In genomic region chr14:55576376-55576775, GRCm38 (mm10) we compare ENCODE assay signal across 12 mouse cellular contexts. TPM values are rescaled to one million over a fixed set of nuclear protein-coding genes. Genes with fewer than 3 reads are reported as not detected.
DNase-seq lines count a peak whose midpoint lies in the region; ATAC-seq and TF ChIP-seq lines count a peak whose summit lies in the region.
"Had no signal": no experiment of that assay in that cellular context is flagged by ENCODE, and none has a peak within 500 bp of the region (broad histone marks: within the 10 kb centered on the region; RNA-seq: fewer than 3 reads in every experiment).

No protein-coding gene starts in this region.

- H3K36me3 ChIP-seq in kidney, embryonic 16.5 days (ENCODE audit: insufficient read depth, low read length) = peaks cover 14% of the 10 kb centered on the region
- H3K36me3 ChIP-seq in heart, embryonic 16.5 days (ENCODE audit: control insufficient read depth, insufficient read depth) = peaks cover 8% of the 10 kb centered on the region
- H3K36me3 ChIP-seq in thymus, adult 2 months (ENCODE audit: control insufficient read depth, insufficient read depth, low read length) = peaks cover 11% of the 10 kb centered on the region; the same call in 1 of the 2 replicates

- no peaks in the 10 kb centered on the region for H3K27me3 ChIP-seq in kidney, embryonic 16.5 days (ENCODE audit: insufficient read depth, low read length)
- no peaks in the 10 kb centered on the region for H3K27me3 ChIP-seq in heart, embryonic 16.5 days (ENCODE audit: control insufficient read depth, insufficient read depth, low read length)
- no peaks in the 10 kb centered on the region for H3K27me3 ChIP-seq in thymus, adult 2 months (ENCODE audit: control insufficient read depth, insufficient read depth, low read length)
- H3K27me3 ChIP-seq: hindbrain, embryonic 13.5 days had no signal

- H3K4me1 ChIP-seq in kidney, embryonic 16.5 days (ENCODE audit: insufficient read depth, low read length) = peaks cover 22% of the 10 kb centered on the region
- peaks cover 24% of the 10 kb centered on the region for H3K4me1 ChIP-seq in heart, embryonic 16.5 days (ENCODE audit: control insufficient read depth, insufficient read depth, low read length)
- peaks cover 16% of the 10 kb centered on the region; the same call in 1 of the 2 replicates for H3K4me1 ChIP-seq in thymus, adult 2 months (replicated peaks; ENCODE audit: control insufficient read depth, insufficient read depth, low read length)

- DNase-seq in kidney, postnatal 14 days = peak; percentile 39
- DNase-seq in lung, postnatal 14 days = peak; percentile 52
- no peak for DNase-seq in thymus, adult 2 months
- DNase-seq in neural tube, embryonic 10.5 days (ENCODE audit: extremely low spot score, low spot score) = no peak
- no peak for DNase-seq in yolk sac, embryonic 10.5 days (ENCODE audit: low spot score)
- DNase-seq: liver had no signal

- 66% methylated on average over 16 of the region's 16 CpGs for WGBS in kidney, embryonic 16.5 days
- 57% methylated on average over 16 of the region's 16 CpGs for WGBS in heart, embryonic 16.5 days
- 53% methylated on average over 16 of the region's 16 CpGs for WGBS in thymus, adult 2 months

- no peak overlapping the region for H3K27ac ChIP-seq in kidney, embryonic 16.5 days (ENCODE audit: low read length)
- H3K27ac ChIP-seq in heart, embryonic 16.5 days (ENCODE audit: low read length) = peak overlapping the region; percentile 99
- no peak overlapping the region for H3K27ac ChIP-seq in thymus, adult 2 months (ENCODE audit: control insufficient read depth, insufficient read depth, low read length)
- H3K27ac ChIP-seq: hindbrain, embryonic 13.5 days had no signal

- H3K4me2 ChIP-seq in kidney, embryonic 16.5 days (replicated peaks; ENCODE audit: low read depth, low read length) = no peak overlapping the region
- H3K4me2 ChIP-seq in heart, embryonic 16.5 days (ENCODE audit: low read depth, low read length) = peak overlapping the region; percentile 72
- H3K4me2 ChIP-seq: hindbrain, embryonic 13.5 days had no signal

- H3K4me3 ChIP-seq in kidney, embryonic 16.5 days (ENCODE audit: low read length) = no peak overlapping the region
- peak overlapping the region; percentile 54 for H3K4me3 ChIP-seq in heart, embryonic 16.5 days (ENCODE audit: low read length)
- no peak overlapping the region for H3K4me3 ChIP-seq in thymus, adult 2 months (ENCODE audit: control insufficient read depth, insufficient read depth, low read length)
- H3K4me3 ChIP-seq: erythroblast, embryonic 14.5 days; hindbrain, embryonic 13.5 days had no signal

- no peaks in the 10 kb centered on the region for H3K9me3 ChIP-seq in kidney, embryonic 16.5 days (ENCODE audit: low read length)
- no peaks in the 10 kb centered on the region for H3K9me3 ChIP-seq in heart, embryonic 16.5 days (replicated peaks; ENCODE audit: control insufficient read depth, low read length)
- H3K9me3 ChIP-seq: hindbrain, embryonic 13.5 days had no signal

- ATAC-seq in kidney, embryonic 16.5 days (ENCODE audit: low FRiP score, low TSS enrichment) = no peak
- peak; percentile 31 for ATAC-seq in common myeloid progenitor, adult 5-6 weeks (replicated peaks; ENCODE audit: low read depth, poor library complexity, severe bottlenecking)
- ATAC-seq in heart, embryonic 16.5 days (replicated peaks; ENCODE audit: extremely low read depth, insufficient read depth, low FRiP score) = no peak

- no peak for TF ChIP-seq CTCF in thymus, adult 2 months (IDR thresholded peaks at IDR 0.05; ENCODE audit: borderline replicate concordance, control insufficient read depth, extremely low read depth, insufficient read depth, low read length, poor library complexity)

- no peak for TF ChIP-seq POLR2A in thymus, adult 2 months (IDR thresholded peaks at IDR 0.05; ENCODE audit: control insufficient read depth, extremely low read depth, insufficient read depth, low read length, poor library complexity)

- H3K9ac ChIP-seq in kidney, embryonic 16.5 days (replicated peaks; ENCODE audit: low read length) = no peak overlapping the region
- peak overlapping the region; percentile 79 for H3K9ac ChIP-seq in heart, embryonic 16.5 days (ENCODE audit: low read length)

RNA-seq across cellular contexts. Expression of gene Fitm1, which starts 1.0 kb away (rescaled TPM):
- 4.5 and 4.6 TPM in 2 replicates for polyA plus RNA-seq in kidney, embryonic 16.5 days (2015; fragmentation: Nextera tagmentation; extraction: Ambion mirVana)
- total RNA-seq in common myeloid progenitor, adult 5-6 weeks (2017) = 1.3 TPM in 1 of 2 replicates, not detected in the other
- 79.4 and 85.6 TPM in 2 replicates for polyA plus RNA-seq in heart, embryonic 16.5 days (2015; fragmentation: Nextera tagmentation; extraction: Ambion mirVana)
- 1.7 and 20.2 TPM in 2 replicates for polyA plus RNA-seq in thymus, adult 2 months (2012; rRNA removed)
- total RNA-seq: MEL had no signal
- polyA plus RNA-seq: erythroblast, embryonic 14.5 days had no signal

RNA-seq across cellular contexts. Expression of gene Psme1, which starts 1.5 kb away (rescaled TPM):
- polyA plus RNA-seq in kidney, embryonic 16.5 days (2015; fragmentation: Nextera tagmentation; extraction: Ambion mirVana) = 156 and 168 TPM in 2 replicates
- total RNA-seq in common myeloid progenitor, adult 5-6 weeks (2017) = 329 and 372 TPM in 2 replicates
- polyA plus RNA-seq in heart, embryonic 16.5 days (2015; fragmentation: Nextera tagmentation; extraction: Ambion mirVana) = 223 and 227 TPM in 2 replicates
- 129 and 136 TPM in 2 replicates for polyA plus RNA-seq in thymus, adult 2 months (2012; rRNA removed)

RNA-seq across cellular contexts. Expression of gene Emc9, which starts 8.7 kb away (rescaled TPM):
- 9.3 and 9.5 TPM in 2 replicates for polyA plus RNA-seq in kidney, embryonic 16.5 days (2015; fragmentation: Nextera tagmentation; extraction: Ambion mirVana)
- 19.1 and 24.3 TPM in 2 replicates for total RNA-seq in common myeloid progenitor, adult 5-6 weeks (2017)
- polyA plus RNA-seq in heart, embryonic 16.5 days (2015; fragmentation: Nextera tagmentation; extraction: Ambion mirVana) = 24.0 and 26.5 TPM in 2 replicates
- 7.4 and 13.4 TPM in 2 replicates for polyA plus RNA-seq in thymus, adult 2 months (2012; rRNA removed)

RNA-seq across cellular contexts. Expression of gene Psme2, which starts 14.5 kb away (rescaled TPM):
- 207 and 226 TPM in 2 replicates for polyA plus RNA-seq in kidney, embryonic 16.5 days (2015; fragmentation: Nextera tagmentation; extraction: Ambion mirVana)
- total RNA-seq in common myeloid progenitor, adult 5-6 weeks (2017) = 217 and 241 TPM in 2 replicates
- polyA plus RNA-seq in heart, embryonic 16.5 days (2015; fragmentation: Nextera tagmentation; extraction: Ambion mirVana) = 207 TPM in 2 replicates
- polyA plus RNA-seq in thymus, adult 2 months (2012; rRNA removed) = 98.7 and 104 TPM in 2 replicates

RNA-seq across cellular contexts. Expression of gene Rnf31, which starts 15.1 kb away (rescaled TPM):
- 21.3 and 26.2 TPM in 2 replicates for polyA plus RNA-seq in kidney, embryonic 16.5 days (2015; fragmentation: Nextera tagmentation; extraction: Ambion mirVana)
- 11.9 and 21.2 TPM in 2 replicates for total RNA-seq in common myeloid progenitor, adult 5-6 weeks (2017)
- polyA plus RNA-seq in heart, embryonic 16.5 days (2015; fragmentation: Nextera tagmentation; extraction: Ambion mirVana) = 15.7 and 18.6 TPM in 2 replicates
- polyA plus RNA-seq in thymus, adult 2 months (2012; rRNA removed) = 84.0 and 89.3 TPM in 2 replicates

Comparison
In these comparisons a context has a peak if more than half of its experiments do, and no peak if none do; other contexts are left out.
1. DNase-seq: peak in kidney, postnatal 14 days (single experiment) and lung, postnatal 14 days (single experiment); none in thymus, adult 2 months (single experiment), neural tube, embryonic 10.5 days (single experiment) and yolk sac, embryonic 10.5 days (single experiment).